Mouse (Mus musculus) macrophage (primary cell): ENCODE measurements around the gene Olfr736. TPM values are rescaled to one million over a fixed set of nuclear protein-coding genes. Genes with fewer than 3 reads are reported as not detected.

Source experiments
- H3K27ac ChIP-seq: fragments of 350-480 bp; formaldehyde crosslinking; 2 replicates; pipeline ENCODE4 v1.9.0; 2021
- H3K36me3 ChIP-seq: fragments of 350-480 bp; formaldehyde crosslinking; 2 replicates; pipeline ENCODE4 v1.9.0; 2021; ENCODE audit errors: inconsistent target
- H3K4me3 ChIP-seq: fragments of 350-480 bp; formaldehyde crosslinking; 2 replicates; pipeline ENCODE4 v1.9.0; 2021; ENCODE audit errors: inconsistent target
- H3K79me2 ChIP-seq: fragments of 350-480 bp; formaldehyde crosslinking; 2 replicates; pipeline ENCODE4 v1.9.0; 2021; ENCODE audit errors: inconsistent target
- WGBS: methylation state at CpG from one replicate; pipeline ENCODE4 v1.1.7; 2026; ENCODE audit warnings: inconsistent platforms; ENCODE audit not compliant: missing documents; 5-methylcytosine and 5-hydroxymethylcytosine counted together
- polyA plus RNA-seq: library from polyadenylated mRNA; stranded (reverse); fragments of 250-400 nt; gene quantifications from 3 replicates; pipeline ENCODE4 v1.2.4, GENCODE M21; 2018; ENCODE audit warnings: inconsistent platforms
- total RNA-seq, 78 experiments: library from RNA; depleted of rRNA; stranded (reverse); fragments of 250-400 nt; gene quantifications; 1 replicate in 9 of 78; 2 replicates in 24 of 78; 3 replicates in 43 of 78; 4 replicates in 2 of 78; pipeline ENCODE4 v1.2.4; 2018; ENCODE audit warnings: inconsistent platforms in 56 of 78

The Olfr736 gene
- total RNA-seq (2018; cell fraction: chromatin; rRNA removed): not detected
- not detected for total RNA-seq (2018; cell fraction: cytosol; rRNA removed)
- total RNA-seq (2018; cell fraction: nucleus; rRNA removed): not detected
- polyA plus RNA-seq: not detected in 3 replicates

GRCm38 (mm10) chr14:50380863-50381262, at the start of gene Olfr736:
Gene Olfr736 (plus strand): TSS chr14:50381163.
- H3K36me3 ChIP-seq: no peaks in the 10 kb centered on the region

GRCm38 (mm10) chr14:50348796-50349195, 32.2 kb upstream of the Olfr736 start, which contains the start of gene Olfr735:
Gene Olfr735 (minus strand): TSS chr14:50348872.
- 85% methylated on average over 2 of the region's 2 CpGs for WGBS
- no peak within 1 kb of the TSS for H3K4me3 ChIP-seq
- no peaks in the 10 kb centered on the region for H3K79me2 ChIP-seq
- no peak within 1 kb of the TSS for H3K27ac ChIP-seq
- no peaks in the 10 kb centered on the region for H3K36me3 ChIP-seq

More at GRCm38 (mm10) chr14:50380863-50381262, at the start of gene Olfr736:
- H3K27ac ChIP-seq: no peak within 1 kb of the TSS
- 95% methylated on average over 2 of the region's 2 CpGs for WGBS
- no peak within 1 kb of the TSS for H3K4me3 ChIP-seq
- no peaks in the 10 kb centered on the region for H3K79me2 ChIP-seq

- no peak overlapping the region for H3K27ac ChIP-seq
- H3K36me3 ChIP-seq: no peaks in the 10 kb centered on the region
- no peaks in the 10 kb centered on the region for H3K79me2 ChIP-seq
- H3K4me3 ChIP-seq: no peak overlapping the region
- WGBS: 13% methylated on average over 3 of the region's 3 CpGs
Observed at GRCm38 (mm10) chr14:50352438-50352837, 28.5 kb upstream of the Olfr736 start.

- no peaks in the 10 kb centered on the region for H3K36me3 ChIP-seq
- no peak overlapping the region for H3K4me3 ChIP-seq
- no peaks in the 10 kb centered on the region for H3K79me2 ChIP-seq
- 92% methylated on average over 2 of the region's 2 CpGs for WGBS
- no peak overlapping the region for H3K27ac ChIP-seq
Observed at GRCm38 (mm10) chr14:50356725-50357124, 24.2 kb upstream of the Olfr736 start.

GRCm38 (mm10) chr14:50357593-50357992, 23.4 kb upstream of the Olfr736 start, which contains the start of gene Tlr11:
Gene Tlr11 (plus strand): TSS chr14:50357914.
- no peaks in the 10 kb centered on the region for H3K36me3 ChIP-seq
- 9% methylated on average over 2 of the region's 2 CpGs for WGBS
- no peak within 1 kb of the TSS for H3K4me3 ChIP-seq
- H3K79me2 ChIP-seq: no peaks in the 10 kb centered on the region
- H3K27ac ChIP-seq: no peak within 1 kb of the TSS

- no peak overlapping the region for H3K4me3 ChIP-seq
- H3K27ac ChIP-seq: no peak overlapping the region
- no peaks in the 10 kb centered on the region for H3K36me3 ChIP-seq
- no peaks in the 10 kb centered on the region for H3K79me2 ChIP-seq
- 94% methylated on average over 3 of the region's 3 CpGs for WGBS
Observed at GRCm38 (mm10) chr14:50360480-50360879, 20.5 kb upstream of the Olfr736 start.

GRCm38 (mm10) chr14:50363561-50363960, 17.4 kb upstream of the Olfr736 start:
- no peaks in the 10 kb centered on the region for H3K79me2 ChIP-seq
- H3K4me3 ChIP-seq: no peak overlapping the region
- no peak overlapping the region for H3K27ac ChIP-seq
- WGBS: 54% methylated on average over 2 of the region's 2 CpGs
- H3K36me3 ChIP-seq: no peaks in the 10 kb centered on the region

GRCm38 (mm10) chr14:50407268-50407667, 26.3 kb downstream of the Olfr736 start, which contains the start of gene Olfr738:
Gene Olfr738 (plus strand): TSS chr14:50407568.
- Histone ChIP-seq H3K4me3 (no peak within 1 kb of the TSS), H3K36me3 (no peaks in the 10 kb centered on the region), H3K79me2 (no peaks in the 10 kb centered on the region), H3K27ac (no peak within 1 kb of the TSS)
- WGBS: 89% methylated on average over 1 of the region's 1 CpGs

- no peak within 1 kb of the TSS for H3K27ac ChIP-seq
- H3K4me3 ChIP-seq: no peak within 1 kb of the TSS
- 76% methylated on average over 2 of the region's 2 CpGs for WGBS
- H3K79me2 ChIP-seq: no peaks in the 10 kb centered on the region
- no peaks in the 10 kb centered on the region for H3K36me3 ChIP-seq
Observed at GRCm38 (mm10) chr14:50418326-50418725, 37.4 kb downstream of the Olfr736 start, which contains the start of gene Olfr739. Gene Olfr739 (plus strand): TSS chr14:50418626.

Other genes with a start within 250 kb of the Olfr736 start
- not detected in 3 replicates for gene Olfr728, start 238.5 kb upstream of the Olfr736 start, polyA plus RNA-seq
- not detected in 3 replicates for gene Olfr729, start 228.3 kb upstream of the Olfr736 start, polyA plus RNA-seq
- gene Olfr730, start 193.0 kb upstream of the Olfr736 start, polyA plus RNA-seq: not detected in 3 replicates
- gene Olfr731, start 139.3 kb upstream of the Olfr736 start, polyA plus RNA-seq: not detected in 3 replicates
- gene Olfr732, start 97.0 kb upstream of the Olfr736 start, polyA plus RNA-seq: not detected in 3 replicates
- not detected in 3 replicates for gene Olfr733, start 79.6 kb upstream of the Olfr736 start, polyA plus RNA-seq
- not detected in 3 replicates for gene Olfr734, start 54.4 kb upstream of the Olfr736 start, polyA plus RNA-seq
- gene Olfr735, start 32.3 kb upstream of the Olfr736 start, polyA plus RNA-seq: not detected in 3 replicates
- gene Tlr11, start 23.2 kb upstream of the Olfr736 start, polyA plus RNA-seq: 0.07 to 0.63 TPM (median 0.55 TPM) in 3 replicates
- gene Olfr738, start 26.4 kb downstream of the Olfr736 start, polyA plus RNA-seq: not detected in 3 replicates
- gene Olfr739, start 37.5 kb downstream of the Olfr736 start, polyA plus RNA-seq: not detected in 3 replicates
- not detected in 3 replicates for gene Olfr740, start 64.4 kb downstream of the Olfr736 start, polyA plus RNA-seq
- gene Olfr741, start 91.6 kb downstream of the Olfr736 start, polyA plus RNA-seq: not detected in 3 replicates
- gene Olfr742, start 122.4 kb downstream of the Olfr736 start, polyA plus RNA-seq: not detected in 3 replicates
- gene Olfr743, start 140.7 kb downstream of the Olfr736 start, polyA plus RNA-seq: not detected in 3 replicates
- not detected in 3 replicates for gene Olfr744, start 233.7 kb downstream of the Olfr736 start, polyA plus RNA-seq